In the genomic region with DNA sequence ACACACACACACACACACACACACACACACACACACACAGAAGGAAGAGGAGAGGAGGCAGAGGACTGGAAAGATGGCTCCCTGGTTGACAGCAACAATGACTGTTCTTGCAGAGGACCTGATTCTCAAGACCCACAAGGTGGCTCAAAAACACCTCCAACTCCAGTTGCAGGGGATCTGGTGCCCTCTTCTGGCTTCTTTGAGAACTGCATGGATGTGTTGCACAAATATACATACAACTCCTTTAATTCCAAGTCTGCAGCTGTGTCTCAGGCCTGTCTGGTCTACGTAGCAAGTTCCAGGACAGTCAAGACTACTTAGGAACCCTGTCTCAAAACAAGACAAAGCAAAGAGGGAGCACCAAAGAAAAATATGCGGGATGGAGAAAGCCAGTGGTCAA, we compare ENCODE assay signal across 7 mouse cellular contexts. TPM values are rescaled to one million over a fixed set of nuclear protein-coding genes. Genes with fewer than 3 reads are reported as not detected.
A peak's percentile ranks its signal among the peaks of the same experiment; 100 is the strongest.
DNase-seq lines count a peak whose midpoint lies in the region; ATAC-seq lines count a peak whose summit lies in the region.

No protein-coding gene starts in this region.

- peak; percentile 60 for ATAC-seq in granulocyte monocyte progenitor cell, adult 5-6 weeks (replicated peaks; ENCODE audit: poor library complexity, severe bottlenecking)

- DNase-seq in layer of hippocampus, adult 11-12 months (ENCODE audit: low spot score), result peak; percentile 81
- no peak for DNase-seq in layer of hippocampus, adult 9-10 months (ENCODE audit: low spot score)
- peak; percentile 94 for DNase-seq in NIH3T3 (ENCODE audit: low read depth)
- DNase-seq in cerebellum, adult 8-10 months, result peak; percentile 82
- DNase-seq in lung, postnatal 10 days, result peak; percentile 78
- DNase-seq in right cerebral cortex, postnatal 25 days, result peak; percentile 55

RNA-seq across cellular contexts. Expression of a gene that starts 10.0 kb away (rescaled TPM):
- not detected in 2 replicates for total RNA-seq in granulocyte monocyte progenitor cell, adult 5-6 weeks (2014; fragmentation: Nextera tagmentation)
- total RNA-seq in granulocyte monocyte progenitor cell, adult 5-6 weeks (2017), result not detected in 2 replicates

RNA-seq across cellular contexts. Expression of a gene that starts 12.5 kb away (rescaled TPM):
- not detected in 2 replicates for total RNA-seq in granulocyte monocyte progenitor cell, adult 5-6 weeks (2014; fragmentation: Nextera tagmentation)
- not detected in 2 replicates for total RNA-seq in granulocyte monocyte progenitor cell, adult 5-6 weeks (2017)

RNA-seq across cellular contexts. Expression of a gene that starts 12.6 kb away (rescaled TPM):
- 210 and 303 TPM in 2 replicates for total RNA-seq in granulocyte monocyte progenitor cell, adult 5-6 weeks (2014; fragmentation: Nextera tagmentation)
- total RNA-seq in granulocyte monocyte progenitor cell, adult 5-6 weeks (2017), result 360 and 421 TPM in 2 replicates

RNA-seq across cellular contexts. Expression of a gene that starts 12.8 kb away (rescaled TPM):
- total RNA-seq in granulocyte monocyte progenitor cell, adult 5-6 weeks (2014; fragmentation: Nextera tagmentation), result 116 and 172 TPM in 2 replicates
- total RNA-seq in granulocyte monocyte progenitor cell, adult 5-6 weeks (2017), result 91.3 and 148 TPM in 2 replicates

RNA-seq across cellular contexts. Expression of a gene that starts 19.6 kb away (rescaled TPM):
- total RNA-seq in granulocyte monocyte progenitor cell, adult 5-6 weeks (2014; fragmentation: Nextera tagmentation), result not detected in 2 replicates
- total RNA-seq in granulocyte monocyte progenitor cell, adult 5-6 weeks (2017), result not detected in 2 replicates
